Mouse (Mus musculus) kidney, adult 2 months (tissue): Measurements from ENCODE around the gene Patl2.

Source experiments
- CTCF ChIP-seq: fragments of 200-500 bp; conservative IDR thresholded peaks from 2 replicates; pipeline ENCODE4 v1.5.1; 2011; ENCODE audit warnings: low read depth, mild to moderate bottlenecking, control low read depth, low read length, moderate library complexity, mixed read lengths; ENCODE audit not compliant: insufficient read depth, insufficient read length
- POLR2A ChIP-seq: fragments of 200-500 bp; IDR thresholded peaks from one replicate; pipeline ENCODE4 v1.6.1; 2011; ENCODE audit warnings: low read depth, low read length, control low read depth

DNA sequence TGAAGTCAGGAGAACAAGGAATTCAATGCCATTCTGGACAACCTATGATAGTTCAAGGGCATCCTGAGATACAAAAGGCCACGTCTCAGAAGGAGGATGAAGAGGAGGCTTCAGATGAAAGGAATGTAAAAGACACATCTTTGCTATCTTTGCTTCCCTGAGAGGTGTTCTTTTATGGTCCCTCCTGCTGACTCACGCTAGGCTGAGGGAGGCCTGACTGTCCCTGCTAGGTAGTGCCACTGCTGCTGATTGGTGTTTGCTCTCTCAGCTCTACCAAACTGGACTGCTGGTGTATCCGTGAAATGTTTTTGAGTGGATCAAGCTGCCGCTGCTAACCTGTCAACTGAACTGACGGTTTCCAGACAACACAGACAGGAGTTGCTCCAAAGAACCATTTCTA, 35.8 kb upstream of the Patl2 start:
- TF ChIP-seq CTCF (no peak), POLR2A (no peak)
